8 mouse cellular contexts compared by ENCODE assay signal in the genomic region with DNA sequence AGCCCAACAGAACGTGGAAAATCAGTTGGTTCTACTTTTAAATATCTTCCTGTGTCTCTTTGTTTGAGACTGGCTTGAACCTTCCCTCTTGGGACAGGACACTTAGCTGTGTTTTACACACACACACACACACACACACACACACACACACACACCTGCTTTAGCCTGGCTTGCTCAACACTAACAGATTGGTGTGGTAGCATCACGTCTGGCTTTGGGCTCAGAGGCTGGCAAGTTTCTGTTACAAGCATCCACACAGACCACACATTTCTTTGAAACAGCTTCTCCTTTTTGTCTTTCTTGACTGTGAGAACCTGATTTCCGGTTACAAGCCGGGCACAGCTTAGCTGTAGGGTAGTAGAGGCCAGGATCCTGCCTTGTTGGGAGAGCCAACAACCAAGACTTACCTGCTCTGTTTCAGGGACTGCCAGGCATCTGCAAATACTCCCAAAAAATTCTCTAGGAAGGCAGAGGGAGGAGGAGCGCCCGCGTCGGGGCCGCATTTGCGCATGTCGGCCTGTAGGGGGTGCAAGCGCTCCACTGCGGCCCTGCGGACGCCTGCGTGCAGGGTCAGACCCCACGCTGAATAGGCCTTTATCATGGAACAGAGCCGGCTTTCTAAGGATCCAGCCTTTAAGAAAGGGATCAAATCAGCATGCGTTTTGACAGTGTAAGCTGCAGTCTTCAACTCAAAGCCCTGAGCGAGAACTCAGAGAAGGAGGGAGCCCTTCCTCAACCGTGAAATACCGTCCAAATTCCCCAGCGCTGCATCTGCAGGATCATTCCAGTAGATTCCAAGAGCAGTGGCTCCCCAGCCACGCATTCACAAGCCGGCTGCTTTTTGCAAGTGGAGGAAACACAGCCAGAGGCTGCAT.
DNase-seq lines count a peak whose midpoint lies in the region; ATAC-seq lines count a peak whose summit lies in the region.
"Had no signal": no experiment of that assay in that cellular context is flagged by ENCODE, and none has a peak within 500 bp of the region (broad histone marks: within the 10 kb centered on the region; RNA-seq: fewer than 3 reads in every experiment).

No protein-coding gene starts in this region.

- no peak overlapping the region for H3K9ac ChIP-seq in intestine, embryonic 14.5 days (ENCODE audit: low read length)
- no peak overlapping the region for H3K9ac ChIP-seq in stomach, embryonic 15.5 days
- H3K9ac ChIP-seq: liver, embryonic 13.5 days had no signal

- H3K9me3 ChIP-seq in intestine, embryonic 14.5 days (ENCODE audit: control insufficient read depth, low read length), result no peaks in the 10 kb centered on the region
- no peaks in the 10 kb centered on the region for H3K9me3 ChIP-seq in midbrain, embryonic 10.5 days (replicated peaks)
- no peaks in the 10 kb centered on the region for H3K9me3 ChIP-seq in stomach, embryonic 15.5 days
- H3K9me3 ChIP-seq: liver, embryonic 13.5 days had no signal

- peak; percentile 87 for DNase-seq in adrenal gland, postnatal 10 days
- peak; percentile 85 for DNase-seq in embryo, embryonic 10 days (ENCODE audit: low spot score)
- peak; percentile 79 for DNase-seq in gastrocnemius, postnatal 10 days
- peak; percentile 89 for DNase-seq in intestine, embryonic 14.5 days (ENCODE audit: low spot score)
- DNase-seq in left cerebral cortex, adult 8-10 months (ENCODE audit: low spot score in 2 of 2), result peak; percentile 11 to 53
- peak; percentile 87 for DNase-seq in midbrain, embryonic 10.5 days (ENCODE audit: low spot score)
- DNase-seq: liver, embryonic 13.5 days had no signal

- peak; percentile 77 for ATAC-seq in intestine, embryonic 14.5 days (replicated peaks; ENCODE audit: low FRiP score, low TSS enrichment, low read depth)
- ATAC-seq in stomach, embryonic 15.5 days (ENCODE audit: insufficient read depth, low FRiP score, low read depth), result peak; percentile 79; the same call in 1 of the 2 replicates

- H3K27ac ChIP-seq in intestine, embryonic 14.5 days (ENCODE audit: low read depth), result no peak overlapping the region
- H3K27ac ChIP-seq in midbrain, embryonic 10.5 days (replicated peaks), result peak overlapping the region; percentile 78
- H3K27ac ChIP-seq in stomach, embryonic 15.5 days, result no peak overlapping the region
- H3K27ac ChIP-seq: liver, embryonic 13.5 days had no signal

- H3K36me3 ChIP-seq in intestine, embryonic 14.5 days (ENCODE audit: control insufficient read depth, insufficient read depth, low read length), result no peaks in the 10 kb centered on the region
- no peaks in the 10 kb centered on the region for H3K36me3 ChIP-seq in midbrain, embryonic 10.5 days
- no peaks in the 10 kb centered on the region for H3K36me3 ChIP-seq in stomach, embryonic 15.5 days
- H3K36me3 ChIP-seq: liver, embryonic 13.5 days had no signal

- H3K4me1 ChIP-seq in intestine, embryonic 14.5 days (replicated peaks; ENCODE audit: control insufficient read depth, insufficient read depth, low read length), result no peaks in the 10 kb centered on the region
- H3K4me1 ChIP-seq in midbrain, embryonic 10.5 days, result peaks cover 27% of the 10 kb centered on the region
- peaks cover 6% of the 10 kb centered on the region; the same call in 1 of the 2 replicates for H3K4me1 ChIP-seq in stomach, embryonic 15.5 days
- H3K4me1 ChIP-seq: liver, embryonic 13.5 days had no signal

- peak overlapping the region; percentile 41 for H3K4me2 ChIP-seq in intestine, embryonic 14.5 days (ENCODE audit: low read length)
- peak overlapping the region; percentile 47 for H3K4me2 ChIP-seq in stomach, embryonic 15.5 days
- H3K4me2 ChIP-seq: liver, embryonic 13.5 days had no signal

- peaks cover 13% of the 10 kb centered on the region; the same call in 1 of the 2 replicates for H3K27me3 ChIP-seq in intestine, embryonic 14.5 days (replicated peaks; ENCODE audit: control insufficient read depth, insufficient read depth, low read length)
- H3K27me3 ChIP-seq in midbrain, embryonic 10.5 days (ENCODE audit: low read depth, poor library complexity, severe bottlenecking), result peaks cover 84% of the 10 kb centered on the region
- H3K27me3 ChIP-seq in stomach, embryonic 15.5 days (replicated peaks), result 0 out of 2 replicates have a peak, but pooled peaks cover 4% of the 10 kb centered on the region

- WGBS in intestine, embryonic 14.5 days, result 5% methylated on average over 25 of the region's 25 CpGs
- WGBS in midbrain, embryonic 10.5 days, result 3% methylated on average over 25 of the region's 25 CpGs
- WGBS in stomach, embryonic 15.5 days, result 3% methylated on average over 25 of the region's 25 CpGs

- no peak overlapping the region for H3K4me3 ChIP-seq in intestine, embryonic 14.5 days (ENCODE audit: low read depth, low read length)
- H3K4me3 ChIP-seq in midbrain, embryonic 10.5 days, result peak overlapping the region; percentile 39
- H3K4me3 ChIP-seq in stomach, embryonic 15.5 days (replicated peaks), result no peak overlapping the region
- H3K4me3 ChIP-seq: liver, embryonic 13.5 days had no signal

Comparison
In these comparisons a context has a peak if more than half of its experiments do, and no peak if none do; other contexts are left out.
1. DNase-seq: peak in every context shown above with its lines; median percentile 89 in intestine, embryonic 14.5 days; 87 in adrenal gland, postnatal 10 days; 87 in midbrain, embryonic 10.5 days; 85 in embryo, embryonic 10 days; 79 in gastrocnemius, postnatal 10 days; 32 in left cerebral cortex, adult 8-10 months.